Mouse (Mus musculus): ENCODE data around the gene Gpr62. TPM values are rescaled to one million over a fixed set of nuclear protein-coding genes. Genes with fewer than 3 reads are reported as not detected.

The Gpr62 gene
- polyA plus RNA-seq, 1 experiment from 2014 or later, result 0.41 TPM

DNA sequence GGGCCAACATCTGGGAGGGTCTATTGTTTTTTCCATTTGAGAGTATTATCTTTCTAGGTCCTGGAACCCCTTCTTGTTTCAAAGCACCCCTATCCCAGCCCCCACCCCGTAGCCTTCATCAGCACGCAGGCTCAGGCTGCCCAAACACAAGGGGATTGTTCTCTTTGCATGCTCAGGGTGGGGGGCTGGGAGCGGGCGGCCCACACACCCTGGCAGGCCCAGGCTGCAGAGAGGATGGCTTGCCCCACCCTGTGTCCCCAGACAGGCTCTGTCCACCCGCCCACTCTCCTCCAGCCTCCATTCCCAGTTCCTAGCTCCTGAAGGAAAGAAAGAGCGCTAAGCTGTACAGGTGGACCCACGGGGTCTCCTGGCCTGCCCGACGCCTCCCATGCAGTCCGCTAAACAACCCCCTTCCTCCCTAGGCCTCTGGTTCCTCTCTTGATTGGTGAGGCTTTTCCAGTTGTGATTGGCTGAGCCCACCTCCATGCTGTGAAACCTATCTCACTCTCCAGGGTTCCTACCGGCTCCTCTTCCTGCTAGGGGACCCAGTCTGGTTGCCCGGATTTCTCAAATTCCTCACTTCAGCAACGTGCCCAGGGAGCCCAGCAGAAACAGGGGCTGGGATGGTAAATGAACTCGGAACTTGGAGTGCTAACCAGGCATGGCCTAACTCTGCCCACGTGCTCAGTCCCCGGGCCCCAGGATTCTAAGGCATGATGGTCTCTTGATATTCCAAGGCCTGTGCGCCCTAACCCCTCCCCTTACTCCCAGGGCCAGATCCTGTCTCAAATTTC is 10.7 kb downstream of the Gpr62 start:
- 3% methylated on average over 17 of the region's 17 CpGs for WGBS
- peak overlapping the region; percentile 88 for H3K27ac ChIP-seq (ENCODE audit: poor library complexity, severe bottlenecking)
- no peaks in the 10 kb centered on the region for H3K9me3 ChIP-seq (replicated peaks)
- ATAC-seq (ENCODE audit: insufficient number of reproducible peaks, low FRiP score), result peak; percentile 20; the same call in 1 of the 2 replicates
- H3K4me1 ChIP-seq (replicated peaks), result peaks cover 86% of the 10 kb centered on the region
- H3K4me3 ChIP-seq, result peak overlapping the region; percentile 80
- no peaks in the 10 kb centered on the region for H3K27me3 ChIP-seq (replicated peaks)
- peaks cover 9% of the 10 kb centered on the region for H3K36me3 ChIP-seq
- H3K4me2 ChIP-seq, result peak overlapping the region; percentile 94
- peak overlapping the region; percentile 88 for H3K9ac ChIP-seq

DNA sequence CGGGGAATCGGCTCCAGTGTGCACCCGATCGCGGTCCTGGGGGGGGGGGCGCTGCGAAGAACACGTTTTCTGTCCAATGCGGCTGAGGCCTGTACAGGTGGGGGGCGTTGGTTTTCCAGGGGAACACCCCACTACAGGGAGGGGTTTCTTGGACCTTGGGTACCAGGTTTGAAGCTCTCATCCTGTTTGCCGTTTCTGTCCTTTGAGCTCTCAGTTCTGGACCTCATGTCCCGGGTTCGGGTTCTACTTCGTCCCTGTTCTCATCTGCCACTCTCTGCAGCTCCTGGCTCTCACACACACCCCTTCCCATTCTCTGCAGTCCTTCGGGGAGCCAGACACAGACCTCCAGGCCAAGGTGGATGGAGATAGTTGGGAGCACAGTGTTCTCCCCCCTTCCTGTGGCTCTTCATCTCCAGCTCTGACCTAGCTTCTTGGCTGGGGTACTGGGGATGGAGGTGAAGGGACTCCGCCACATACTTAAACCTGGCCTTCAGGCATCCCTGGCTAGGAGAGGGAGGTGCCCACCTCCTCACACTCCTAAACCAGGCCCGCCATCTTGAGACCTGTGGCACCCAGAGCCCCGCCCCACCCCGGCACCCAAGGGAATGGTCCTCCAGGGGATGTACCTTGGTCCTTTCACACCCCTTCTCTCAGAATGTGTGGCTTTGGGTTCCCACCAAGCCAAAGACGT is 11.5 kb downstream of the Gpr62 start:
- H3K4me1 ChIP-seq (replicated peaks), result peaks cover 82% of the 10 kb centered on the region
- H3K27ac ChIP-seq (ENCODE audit: poor library complexity, severe bottlenecking), result peak overlapping the region; percentile 88
- 2% methylated on average over 18 of the region's 20 CpGs for WGBS
- peak overlapping the region; percentile 80 for H3K4me3 ChIP-seq
- no peak for ATAC-seq (ENCODE audit: insufficient number of reproducible peaks, low FRiP score)
- H3K9me3 ChIP-seq (replicated peaks), result no peaks in the 10 kb centered on the region
- peak overlapping the region; percentile 88 for H3K9ac ChIP-seq
- H3K4me2 ChIP-seq, result peak overlapping the region; percentile 94
- H3K36me3 ChIP-seq, result peaks cover 2% of the 10 kb centered on the region; the same call in 1 of the 2 replicates
- no peaks in the 10 kb centered on the region for H3K27me3 ChIP-seq (replicated peaks)

DNA sequence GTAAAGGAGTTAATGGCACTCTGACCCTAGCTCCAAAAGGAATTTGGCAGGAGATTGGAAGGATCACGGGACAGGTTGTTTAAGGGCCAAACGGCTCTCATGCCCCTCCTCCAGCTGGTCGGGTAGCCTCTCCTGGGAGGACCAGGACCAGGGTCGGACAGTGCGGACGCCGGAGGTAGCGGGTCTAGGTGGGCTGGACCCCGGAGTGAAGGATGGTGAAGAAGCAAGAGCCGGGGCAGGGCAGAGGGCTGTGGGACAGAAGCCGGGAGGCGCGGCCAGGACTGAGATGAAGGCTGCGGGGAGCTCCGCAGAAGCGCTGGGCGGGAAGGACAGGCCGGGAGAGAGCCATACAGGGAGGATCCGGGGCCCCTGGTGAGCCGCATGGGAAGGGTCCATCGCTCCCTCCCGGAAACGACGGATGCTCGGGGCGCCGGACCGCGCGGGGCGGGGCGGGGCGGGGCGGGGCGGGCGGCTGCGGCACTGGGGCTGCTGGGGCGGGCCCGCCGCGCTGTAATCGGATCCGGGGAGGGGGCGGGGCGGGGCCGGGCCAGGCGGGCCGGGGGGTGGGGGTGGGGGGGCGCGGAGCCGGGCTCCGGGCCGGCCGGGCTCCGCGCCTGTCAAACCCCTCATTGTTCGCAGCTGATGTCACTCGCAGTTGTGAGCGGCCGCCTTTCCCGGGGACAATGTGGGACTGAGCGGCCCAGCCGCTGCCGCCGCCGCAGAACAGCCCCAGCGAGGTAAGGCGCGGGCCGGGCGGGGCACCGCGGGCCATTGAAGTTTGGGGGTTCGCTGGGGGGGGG is 12.3 kb downstream of the Gpr62 start, which contains the start of gene Pcbp4:
TSS of gene Pcbp4 (plus strand) at position 21 of the 800 bp plus-strand sequence.
- peak within 1 kb of the TSS; percentile 80 for H3K4me3 ChIP-seq
- H3K4me2 ChIP-seq, result peak within 1 kb of the TSS; percentile 94
- H3K9ac ChIP-seq, result peak within 1 kb of the TSS; percentile 88
- no peaks in the 10 kb centered on the region for H3K9me3 ChIP-seq (replicated peaks)
- WGBS, result under 1% methylated on average over 44 of the region's 74 CpGs
- H3K27ac ChIP-seq (ENCODE audit: poor library complexity, severe bottlenecking), result peak within 1 kb of the TSS; percentile 88
- ATAC-seq (ENCODE audit: insufficient number of reproducible peaks, low FRiP score), result peak; percentile 80
- peaks cover 83% of the 10 kb centered on the region for H3K4me1 ChIP-seq (replicated peaks)
- no peaks in the 10 kb centered on the region for H3K27me3 ChIP-seq (replicated peaks)
- H3K36me3 ChIP-seq, result peaks cover 2% of the 10 kb centered on the region; the same call in 1 of the 2 replicates

DNA sequence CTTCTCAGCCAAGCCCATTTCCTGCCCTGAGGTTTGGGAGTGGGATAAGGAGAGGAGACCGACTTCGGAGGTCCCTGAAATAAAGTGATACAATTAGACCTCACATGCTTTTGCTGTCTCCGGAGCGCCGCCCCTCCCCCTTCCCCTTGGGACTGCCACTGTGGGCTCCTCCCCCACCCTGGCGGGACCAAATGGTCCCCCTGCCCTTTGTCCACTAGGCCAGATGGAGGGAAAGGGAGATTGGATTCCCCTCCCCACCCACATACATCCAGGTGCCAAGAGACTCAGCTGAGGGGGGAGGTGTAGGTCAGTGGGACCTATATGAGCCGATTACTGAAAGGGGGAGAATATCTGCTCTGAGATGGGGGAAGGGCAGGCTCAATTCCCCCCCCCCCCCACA is 12.9 kb downstream of the Gpr62 start:
- peak overlapping the region; percentile 88 for H3K9ac ChIP-seq
- no peak for ATAC-seq (ENCODE audit: insufficient number of reproducible peaks, low FRiP score)
- peak overlapping the region; percentile 94 for H3K4me2 ChIP-seq
- peak overlapping the region; percentile 80 for H3K4me3 ChIP-seq
- H3K27ac ChIP-seq (ENCODE audit: poor library complexity, severe bottlenecking), result no peak overlapping the region
- 5% methylated on average over 7 of the region's 7 CpGs for WGBS
- H3K36me3 ChIP-seq, result 0 out of 2 replicates have a peak, but pooled peaks cover 2% of the 10 kb centered on the region
- H3K27me3 ChIP-seq (replicated peaks), result no peaks in the 10 kb centered on the region
- H3K4me1 ChIP-seq (replicated peaks), result peaks cover 82% of the 10 kb centered on the region
- H3K9me3 ChIP-seq (replicated peaks), result no peaks in the 10 kb centered on the region

DNA sequence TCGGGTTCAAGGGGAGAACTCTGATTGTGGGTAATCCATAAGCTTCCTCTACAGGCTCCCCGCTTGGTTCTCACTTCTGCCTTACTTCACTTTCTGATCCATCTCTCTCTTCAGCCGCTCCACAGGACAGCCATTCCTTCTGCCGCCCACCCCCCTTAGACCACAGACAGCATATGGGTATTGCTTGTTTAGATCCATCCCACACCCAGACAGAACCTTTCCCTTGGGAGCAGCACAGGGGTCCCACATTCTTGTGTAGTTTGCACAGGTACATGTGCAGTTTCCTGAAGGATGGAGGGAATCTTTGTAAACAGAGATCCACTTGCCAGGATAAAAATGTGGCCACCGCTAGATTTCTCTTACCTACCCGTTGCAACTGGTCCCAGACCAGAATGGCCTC is 13.4 kb downstream of the Gpr62 start:
- H3K4me1 ChIP-seq (replicated peaks), result peaks cover 80% of the 10 kb centered on the region
- H3K36me3 ChIP-seq, result 0 out of 2 replicates have a peak, but pooled peaks cover 2% of the 10 kb centered on the region
- ATAC-seq (ENCODE audit: insufficient number of reproducible peaks, low FRiP score), result no peak
- H3K4me2 ChIP-seq, result peak overlapping the region; percentile 94; the same call in 1 of the 2 replicates
- H3K9me3 ChIP-seq (replicated peaks), result no peaks in the 10 kb centered on the region
- no peak overlapping the region for H3K4me3 ChIP-seq
- H3K9ac ChIP-seq, result no peak overlapping the region
- H3K27ac ChIP-seq (ENCODE audit: poor library complexity, severe bottlenecking), result no peak overlapping the region
- WGBS, result 37% methylated on average over 6 of the region's 6 CpGs
- no peaks in the 10 kb centered on the region for H3K27me3 ChIP-seq (replicated peaks)

DNA sequence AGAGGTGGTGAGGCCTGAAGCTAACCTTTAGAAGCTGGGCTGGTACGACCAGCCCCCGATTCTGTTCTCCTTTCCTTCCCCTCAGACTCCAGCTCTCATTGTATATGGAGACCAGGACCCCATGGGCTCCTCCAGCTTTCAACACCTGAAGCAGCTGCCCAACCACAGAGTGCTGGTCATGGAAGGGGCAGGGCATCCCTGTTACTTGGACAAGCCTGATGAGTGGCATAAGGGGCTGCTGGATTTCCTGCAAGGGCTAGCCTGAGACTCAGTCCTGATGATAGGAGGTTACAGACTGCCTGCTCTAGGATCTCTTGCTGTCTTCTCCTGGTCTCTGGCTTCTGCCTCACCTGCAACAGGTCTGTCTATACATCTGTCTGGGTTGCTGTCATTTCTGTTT is 13.8 kb downstream of the Gpr62 start:
- H3K27ac ChIP-seq (ENCODE audit: poor library complexity, severe bottlenecking), result no peak overlapping the region
- H3K27me3 ChIP-seq (replicated peaks), result no peaks in the 10 kb centered on the region
- H3K4me3 ChIP-seq, result no peak overlapping the region
- H3K4me1 ChIP-seq (replicated peaks), result peaks cover 76% of the 10 kb centered on the region
- no peak overlapping the region for H3K4me2 ChIP-seq
- H3K9me3 ChIP-seq (replicated peaks), result no peaks in the 10 kb centered on the region
- no peak overlapping the region for H3K9ac ChIP-seq
- WGBS, result 52% methylated on average over 2 of the region's 2 CpGs
- ATAC-seq (ENCODE audit: insufficient number of reproducible peaks, low FRiP score), result no peak
- H3K36me3 ChIP-seq, result 0 out of 2 replicates have a peak, but pooled peaks cover 2% of the 10 kb centered on the region

DNA sequence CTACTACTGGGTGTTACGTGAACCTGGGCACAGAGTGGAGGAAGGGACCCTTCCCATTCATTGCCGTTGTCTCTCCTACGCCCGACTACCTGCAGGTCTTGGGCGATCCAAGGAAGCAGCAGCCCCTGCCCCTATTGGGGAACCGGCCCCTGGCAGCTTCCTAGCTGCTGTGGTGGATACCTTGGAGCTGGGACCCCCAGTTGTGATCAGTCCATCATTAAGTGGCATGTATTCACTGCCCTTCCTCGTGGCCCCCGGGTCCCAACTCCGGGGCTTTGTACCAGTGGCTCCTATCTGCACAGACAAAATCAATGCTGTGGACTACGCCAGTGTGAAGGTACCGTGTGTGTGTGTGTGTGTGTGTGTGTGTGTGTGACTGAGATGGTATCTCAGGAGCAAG is 14.4 kb downstream of the Gpr62 start:
- no peaks in the 10 kb centered on the region for H3K36me3 ChIP-seq
- peaks cover 72% of the 10 kb centered on the region for H3K4me1 ChIP-seq (replicated peaks)
- H3K4me2 ChIP-seq, result no peak overlapping the region
- WGBS, result 71% methylated on average over 11 of the region's 11 CpGs
- no peak overlapping the region for H3K4me3 ChIP-seq
- H3K9ac ChIP-seq, result no peak overlapping the region
- ATAC-seq (ENCODE audit: insufficient number of reproducible peaks, low FRiP score), result no peak
- H3K9me3 ChIP-seq (replicated peaks), result no peaks in the 10 kb centered on the region
- no peak overlapping the region for H3K27ac ChIP-seq (ENCODE audit: poor library complexity, severe bottlenecking)
- no peaks in the 10 kb centered on the region for H3K27me3 ChIP-seq (replicated peaks)

DNA sequence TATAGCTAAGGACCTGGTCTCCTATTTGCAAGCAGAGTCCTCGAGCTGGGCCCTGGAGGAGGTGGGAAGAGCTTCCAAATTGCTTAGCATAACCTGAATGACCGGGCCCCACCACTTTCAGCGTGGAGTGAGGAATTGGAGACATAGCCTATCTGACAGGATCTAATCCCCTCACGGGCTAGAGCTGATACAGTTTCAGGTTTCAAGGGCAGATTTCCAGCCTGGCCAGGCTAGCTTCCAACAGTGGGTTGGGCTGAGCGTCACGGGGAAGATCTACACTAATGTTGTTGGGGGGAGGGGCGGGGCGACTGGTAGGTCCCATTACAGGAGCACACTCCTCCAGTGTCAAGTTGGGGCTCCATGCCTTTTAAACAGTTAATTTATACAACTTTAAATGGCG is 15.1 kb downstream of the Gpr62 start:
- no peaks in the 10 kb centered on the region for H3K27me3 ChIP-seq (replicated peaks)
- WGBS, result 16% methylated on average over 9 of the region's 9 CpGs
- H3K36me3 ChIP-seq, result no peaks in the 10 kb centered on the region
- H3K27ac ChIP-seq (ENCODE audit: poor library complexity, severe bottlenecking), result 0 out of 2 replicates have a peak overlapping the region, but pooled peaks have one; percentile 15
- peak overlapping the region; percentile 30; the same call in 1 of the 2 replicates for H3K4me2 ChIP-seq
- H3K4me3 ChIP-seq, result no peak overlapping the region
- H3K4me1 ChIP-seq (replicated peaks), result peaks cover 65% of the 10 kb centered on the region
- H3K9me3 ChIP-seq (replicated peaks), result no peaks in the 10 kb centered on the region
- no peak for ATAC-seq (ENCODE audit: insufficient number of reproducible peaks, low FRiP score)
- H3K9ac ChIP-seq, result no peak overlapping the region

DNA sequence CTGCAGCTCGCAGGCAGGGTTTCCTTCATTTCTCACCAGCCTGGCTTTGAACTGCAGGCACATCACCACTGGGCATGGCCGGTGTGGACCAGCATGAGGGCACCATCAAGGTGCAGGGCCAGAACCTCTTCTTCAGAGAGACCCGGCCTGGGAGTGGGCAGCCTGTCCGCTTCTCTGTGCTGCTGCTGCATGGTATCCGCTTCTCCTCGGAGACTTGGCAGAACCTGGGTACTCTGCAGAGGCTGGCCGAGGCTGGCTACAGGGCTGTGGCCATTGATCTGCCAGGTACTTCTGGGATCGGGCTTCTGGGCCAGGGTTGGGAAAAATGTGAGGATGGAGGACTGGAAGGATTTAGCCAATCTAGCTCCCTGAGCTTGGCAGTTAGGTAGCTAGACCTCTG is 15.8 kb downstream of the Gpr62 start:
- no peaks in the 10 kb centered on the region for H3K36me3 ChIP-seq
- no peaks in the 10 kb centered on the region for H3K27me3 ChIP-seq (replicated peaks)
- no peak for ATAC-seq (ENCODE audit: insufficient number of reproducible peaks, low FRiP score)
- 0 out of 2 replicates have a peak overlapping the region, but pooled peaks have one; percentile 15 for H3K27ac ChIP-seq (ENCODE audit: poor library complexity, severe bottlenecking)
- H3K4me3 ChIP-seq, result no peak overlapping the region
- 84% methylated on average over 8 of the region's 8 CpGs for WGBS
- H3K9ac ChIP-seq, result no peak overlapping the region
- no peaks in the 10 kb centered on the region for H3K9me3 ChIP-seq (replicated peaks)
- H3K4me2 ChIP-seq, result no peak overlapping the region
- peaks cover 58% of the 10 kb centered on the region for H3K4me1 ChIP-seq (replicated peaks)

DNA sequence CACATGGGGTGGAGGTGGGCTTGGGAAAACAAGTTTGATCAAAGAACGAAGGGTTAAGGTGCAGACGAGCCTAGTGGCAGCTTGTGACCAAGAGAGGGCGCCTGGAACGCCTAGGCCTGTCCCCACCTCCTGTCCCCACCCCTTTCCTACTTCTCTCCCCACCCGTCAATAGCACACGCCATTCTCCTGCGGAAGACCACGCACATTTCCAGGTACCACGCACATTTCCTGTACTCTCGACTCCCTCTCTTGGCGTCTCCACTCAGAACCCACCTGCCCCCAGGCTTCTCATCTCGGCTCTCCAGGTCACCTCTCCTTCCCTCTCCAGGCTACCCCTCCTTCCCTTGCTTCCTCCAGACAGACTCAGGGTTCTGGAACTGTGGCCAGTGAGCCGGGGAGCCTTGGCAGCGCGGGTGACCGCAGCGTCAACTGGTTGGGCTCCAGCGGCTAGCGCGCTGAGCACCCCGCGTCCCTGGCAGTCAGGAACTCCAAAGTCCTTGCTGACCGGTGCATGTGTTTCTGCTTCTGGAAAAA is 17.2 kb downstream of the Gpr62 start:
- H3K27me3 ChIP-seq (replicated peaks), result no peaks in the 10 kb centered on the region
- H3K36me3 ChIP-seq, result no peaks in the 10 kb centered on the region
- peak overlapping the region; percentile 79 for H3K4me2 ChIP-seq
- under 1% methylated on average over 23 of the region's 23 CpGs for WGBS
- H3K9me3 ChIP-seq (replicated peaks), result no peaks in the 10 kb centered on the region
- peak overlapping the region; percentile 54 for H3K4me3 ChIP-seq
- peak overlapping the region; percentile 63 for H3K9ac ChIP-seq
- peak; percentile 58 for ATAC-seq (ENCODE audit: insufficient number of reproducible peaks, low FRiP score)
- 0 out of 2 replicates have a peak overlapping the region, but pooled peaks have one; percentile 40 for H3K27ac ChIP-seq (ENCODE audit: poor library complexity, severe bottlenecking)
- H3K4me1 ChIP-seq (replicated peaks), result peaks cover 50% of the 10 kb centered on the region

Measured in heart, embryonic 12.5 days (tissue).